Mouse (Mus musculus): Measurements from ENCODE around the gene Gm21616. TPM values are rescaled to one million over a fixed set of nuclear protein-coding genes. Genes with fewer than 3 reads are reported as not detected.
"Not testable (repeated sequence)": the region's sequence is repeated elsewhere in the genome, so short reads cannot be mapped to it uniquely, and the experiment has no call there.

Gene Gm21616
- polyA plus RNA-seq (2015; fragmentation: Nextera tagmentation; extraction: Ambion mirVana): not detected in 2 replicates

DNA sequence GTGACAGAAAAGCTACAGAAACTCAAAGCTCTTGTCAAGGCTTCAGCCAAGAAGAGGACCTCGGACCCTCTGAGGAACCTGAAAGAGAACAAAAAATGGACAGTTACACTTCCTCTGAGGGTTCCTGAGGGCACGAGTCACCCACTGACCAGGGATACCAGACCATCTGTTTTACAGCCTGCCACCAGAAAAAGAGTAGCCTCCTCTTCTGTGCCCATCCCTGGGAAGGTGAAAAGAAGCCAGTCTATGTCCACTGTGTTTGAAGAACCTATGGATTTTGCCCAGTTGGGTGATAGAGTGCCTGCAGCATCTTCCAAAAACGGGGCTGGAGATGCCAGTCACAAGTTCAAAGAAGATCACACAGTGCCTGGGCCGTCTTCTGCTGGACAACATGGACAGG is at the start of gene Gm21616:
Gene Gm21616 (plus strand): TSS at position 301 of the 400 bp plus-strand sequence.
- H3K4me3 ChIP-seq (ENCODE audit: low read length); H3K9ac ChIP-seq (ENCODE audit: low read length); H3K4me2 ChIP-seq (ENCODE audit: low read depth, low read length); H3K4me1 ChIP-seq (replicated peaks; ENCODE audit: control insufficient read depth, insufficient read depth, low read length); ATAC-seq (ENCODE audit: low read depth); H3K27me3 ChIP-seq (ENCODE audit: control insufficient read depth, insufficient read depth, low read depth, low read length); H3K9me3 ChIP-seq (ENCODE audit: control insufficient read depth, low read length); H3K27ac ChIP-seq (ENCODE audit: low read length); H3K36me3 ChIP-seq (ENCODE audit: control insufficient read depth, insufficient read depth, low read length): not testable (repeated sequence)
- WGBS: no CpG with 5 or more reads among the region's 4 CpGs
